In genomic region chr10:127594405-127594804, GRCm38 (mm10) we compare ENCODE assay signal across 11 mouse cellular contexts. TPM values are rescaled to one million over a fixed set of nuclear protein-coding genes. Genes with fewer than 3 reads are reported as not detected.
DNase-seq lines count a peak whose midpoint lies in the region; TF ChIP-seq lines count a peak whose summit lies in the region.
"Had no signal": no experiment of that assay in that cellular context is flagged by ENCODE, and none has a peak within 500 bp of the region (broad histone marks: within the 10 kb centered on the region; RNA-seq: fewer than 3 reads in every experiment).

No protein-coding gene starts in this region.

- peak overlapping the region; percentile 30 for H3K4me3 ChIP-seq in bone marrow macrophage, adult 2 months (ENCODE audit: insufficient read depth, low read length)
- H3K4me3 ChIP-seq: neural tube, embryonic 13.5 days had no signal

- H3K27ac ChIP-seq in bone marrow macrophage, adult 2 months (ENCODE audit: insufficient read depth, low read depth, low read length) = peak overlapping the region; percentile 100
- H3K27ac ChIP-seq: neural tube, embryonic 13.5 days had no signal

- no peak for TF ChIP-seq POLR2A in bone marrow macrophage, adult 2 months (IDR thresholded peaks at IDR 0.05; ENCODE audit: borderline replicate concordance, low read depth, low read length)

- TF ChIP-seq CTCF in bone marrow macrophage, adult 2 months (IDR thresholded peaks at IDR 0.05; ENCODE audit: low read depth, low read length) = no peak

- peak; percentile 4 to 7 for DNase-seq in cerebellum, adult 18-20 months
- no peak for DNase-seq in cerebellum, postnatal 36 days
- DNase-seq in layer of hippocampus, adult 11-12 months (ENCODE audit: low spot score) = peak; percentile 53
- DNase-seq in layer of hippocampus, adult 18-20 months (ENCODE audit: low spot score in 2 of 2) = no peak
- peak; percentile 45 for DNase-seq in lung, postnatal 25 days (ENCODE audit: low spot score)
- DNase-seq in spleen, postnatal 14 days (ENCODE audit: low spot score in 2 of 2) = no peak
- no peak for DNase-seq in natural killer cell, adult 2 months (ENCODE audit: low spot score in 2 of 2)
- DNase-seq: cerebellum, postnatal 10 days; gastrocnemius, postnatal 10 days had no signal

- peaks cover 83% of the 10 kb centered on the region for H3K4me1 ChIP-seq in bone marrow macrophage, adult 2 months (ENCODE audit: control insufficient read depth, insufficient read depth, low read length)

RNA-seq across cellular contexts. Expression of gene Lrp1, which starts 26.5 kb away (rescaled TPM):
- total RNA-seq in layer of hippocampus, adult 18-20 months (2021) = 100 to 1,000 TPM; 284 to 294 TPM
- polyA plus RNA-seq in bone marrow macrophage, adult 2 months (2012; ENCODE audit: insufficient read depth, insufficient read length, missing spikeins) = 361 and 418 TPM in 2 replicates

RNA-seq across cellular contexts. Expression of gene Stat6, which starts 48.4 kb away (rescaled TPM):
- 1 to 10 TPM; 5.7 to 7.3 TPM for total RNA-seq in layer of hippocampus, adult 18-20 months (2021)
- 128 and 144 TPM in 2 replicates for polyA plus RNA-seq in bone marrow macrophage, adult 2 months (2012; ENCODE audit: insufficient read depth, insufficient read length, missing spikeins)

Comparison
In these comparisons a context has a peak if more than half of its experiments do, and no peak if none do; other contexts are left out.
1. DNase-seq: peak in cerebellum, adult 18-20 months (2 of 2), layer of hippocampus, adult 11-12 months (single experiment) and lung, postnatal 25 days (single experiment); none in cerebellum, postnatal 36 days (0 of 2), layer of hippocampus, adult 18-20 months (0 of 2), spleen, postnatal 14 days (0 of 2) and natural killer cell, adult 2 months (0 of 2).